Mouse (Mus musculus) lung, adult 2 months (tissue): ENCODE data around the gene Grk5.

Experiments
- CTCF ChIP-seq: fragments of 200-500 bp; IDR thresholded peaks from 2 replicates; pipeline ENCODE4 v1.5.1; 2011; ENCODE audit warnings: mild to moderate bottlenecking, low read length, control low read depth; ENCODE audit not compliant: insufficient read depth
- POLR2A ChIP-seq: fragments of 200-500 bp; IDR thresholded peaks from 2 replicates; pipeline ENCODE4 v1.6.1; 2011; ENCODE audit warnings: low read depth, mild to moderate bottlenecking, control low read depth, low read length, borderline replicate concordance; ENCODE audit errors: extremely low read depth

- TF ChIP-seq CTCF, result no peak
- TF ChIP-seq POLR2A, result no peak
These were observed 59.4 kb downstream of the Grk5 start for GRCm38 (mm10) chr19:60948996-60949395.
